10 mouse cellular contexts compared by ENCODE assay signal in the genomic region with DNA sequence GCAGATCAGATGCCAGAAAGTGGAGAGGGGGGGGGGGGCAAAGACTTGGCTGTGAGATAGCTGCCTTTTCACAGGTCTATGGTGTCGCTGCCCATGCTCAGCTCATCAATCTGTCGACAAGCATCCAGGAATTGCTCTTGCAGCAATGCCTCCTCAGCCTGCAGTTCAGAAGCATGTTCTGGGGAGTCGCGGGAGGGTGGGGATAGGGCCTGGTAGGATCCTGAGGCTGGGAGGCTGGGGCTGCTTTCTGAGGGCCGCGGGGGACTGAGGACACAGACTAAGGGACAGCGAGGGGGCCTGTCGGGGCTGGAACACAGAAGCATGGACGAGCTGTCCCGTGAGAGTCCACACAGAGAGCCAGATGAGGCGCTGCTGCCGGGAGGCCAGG. TPM values are rescaled to one million over a fixed set of nuclear protein-coding genes. Genes with fewer than 3 reads are reported as not detected.
DNase-seq lines count a peak whose midpoint lies in the region; ATAC-seq lines count a peak whose summit lies in the region.
"Had no signal": no experiment of that assay in that cellular context is flagged by ENCODE, and none has a peak within 500 bp of the region (broad histone marks: within the 10 kb centered on the region; RNA-seq: fewer than 3 reads in every experiment).

No protein-coding gene starts in this region.

- no peaks in the 10 kb centered on the region for H3K9me3 ChIP-seq in kidney, embryonic 15.5 days (replicated peaks)
- no peaks in the 10 kb centered on the region for H3K9me3 ChIP-seq in embryonic facial prominence, embryonic 11.5 days (replicated peaks; ENCODE audit: control insufficient read depth, low read length)
- H3K9me3 ChIP-seq in hindbrain, embryonic 13.5 days = no peaks in the 10 kb centered on the region
- no peaks in the 10 kb centered on the region for H3K9me3 ChIP-seq in midbrain, embryonic 11.5 days (ENCODE audit: control insufficient read depth, low read length)

- peak overlapping the region; percentile 55 for H3K4me3 ChIP-seq in kidney, embryonic 15.5 days (replicated peaks)
- peak overlapping the region; percentile 47 for H3K4me3 ChIP-seq in embryonic facial prominence, embryonic 11.5 days (ENCODE audit: low read depth, low read length)
- H3K4me3 ChIP-seq in hindbrain, embryonic 13.5 days = peak overlapping the region; percentile 54
- H3K4me3 ChIP-seq in midbrain, embryonic 11.5 days (ENCODE audit: low read depth, low read length) = peak overlapping the region; percentile 48

- no peaks in the 10 kb centered on the region for H3K36me3 ChIP-seq in kidney, embryonic 15.5 days
- no peaks in the 10 kb centered on the region for H3K36me3 ChIP-seq in embryonic facial prominence, embryonic 11.5 days (replicated peaks; ENCODE audit: control insufficient read depth, insufficient read depth, low read depth, low read length)
- H3K36me3 ChIP-seq in hindbrain, embryonic 13.5 days = no peaks in the 10 kb centered on the region
- H3K36me3 ChIP-seq in midbrain, embryonic 11.5 days (ENCODE audit: control insufficient read depth, insufficient read depth, low read length) = no peaks in the 10 kb centered on the region

- peaks cover 26% of the 10 kb centered on the region for H3K4me1 ChIP-seq in kidney, embryonic 15.5 days
- H3K4me1 ChIP-seq in embryonic facial prominence, embryonic 11.5 days (ENCODE audit: control insufficient read depth, insufficient read depth, low read length) = no peaks in the 10 kb centered on the region
- peaks cover 30% of the 10 kb centered on the region for H3K4me1 ChIP-seq in hindbrain, embryonic 13.5 days (replicated peaks)
- H3K4me1 ChIP-seq in midbrain, embryonic 11.5 days (ENCODE audit: control insufficient read depth, insufficient read depth, low read length) = peaks cover 20% of the 10 kb centered on the region

- H3K4me2 ChIP-seq in kidney, embryonic 15.5 days = peak overlapping the region; percentile 100
- H3K4me2 ChIP-seq in embryonic facial prominence, embryonic 11.5 days (ENCODE audit: low read depth, low read length) = peak overlapping the region; percentile 99
- H3K4me2 ChIP-seq in hindbrain, embryonic 13.5 days = peak overlapping the region; percentile 98
- H3K4me2 ChIP-seq in midbrain, embryonic 11.5 days = peak overlapping the region; percentile 97

- no peak overlapping the region for H3K27ac ChIP-seq in kidney, embryonic 15.5 days
- no peak overlapping the region for H3K27ac ChIP-seq in embryonic facial prominence, embryonic 11.5 days (replicated peaks; ENCODE audit: low read depth, low read length)
- no peak overlapping the region for H3K27ac ChIP-seq in hindbrain, embryonic 13.5 days
- no peak overlapping the region for H3K27ac ChIP-seq in midbrain, embryonic 11.5 days (ENCODE audit: low read depth, low read length)
- H3K27ac ChIP-seq: macrophage had no signal

- WGBS in kidney, embryonic 15.5 days = 8% methylated on average over 12 of the region's 12 CpGs
- WGBS in embryonic facial prominence, embryonic 11.5 days = 4% methylated on average over 12 of the region's 12 CpGs
- 3% methylated on average over 12 of the region's 12 CpGs for WGBS in hindbrain, embryonic 13.5 days
- WGBS in midbrain, embryonic 11.5 days = 4% methylated on average over 12 of the region's 12 CpGs

- H3K27me3 ChIP-seq in kidney, embryonic 15.5 days = peaks cover 82% of the 10 kb centered on the region
- H3K27me3 ChIP-seq in embryonic facial prominence, embryonic 11.5 days (ENCODE audit: control insufficient read depth, insufficient read depth, low read length) = peaks cover 40% of the 10 kb centered on the region
- H3K27me3 ChIP-seq in hindbrain, embryonic 13.5 days = peaks cover 76% of the 10 kb centered on the region
- H3K27me3 ChIP-seq in midbrain, embryonic 11.5 days (ENCODE audit: control insufficient read depth, insufficient read depth, low read length) = peaks cover 56% of the 10 kb centered on the region

- no peak overlapping the region for H3K9ac ChIP-seq in kidney, embryonic 15.5 days
- no peak overlapping the region; the same call in 1 of the 2 replicates for H3K9ac ChIP-seq in embryonic facial prominence, embryonic 11.5 days (replicated peaks; ENCODE audit: low read length)
- peak overlapping the region; percentile 78 for H3K9ac ChIP-seq in hindbrain, embryonic 13.5 days
- peak overlapping the region; percentile 72 for H3K9ac ChIP-seq in midbrain, embryonic 11.5 days (ENCODE audit: low read length)

- ATAC-seq in kidney, embryonic 15.5 days (replicated peaks; ENCODE audit: low FRiP score) = no peak
- ATAC-seq in embryonic facial prominence, embryonic 11.5 days (replicated peaks; ENCODE audit: insufficient number of reproducible peaks, low FRiP score, low TSS enrichment, low read depth) = no peak
- peak; percentile 1; the same call in 1 of the 2 replicates for ATAC-seq in hindbrain, embryonic 13.5 days (ENCODE audit: low FRiP score)
- ATAC-seq in midbrain, embryonic 11.5 days (ENCODE audit: low FRiP score) = no peak

- DNase-seq in kidney, postnatal 36 days = no peak
- DNase-seq in embryonic facial prominence, embryonic 11.5 days (ENCODE audit: low spot score) = no peak
- DNase-seq in midbrain, embryonic 11.5 days (ENCODE audit: low spot score, missing footprints) = peak; percentile 86
- no peak for DNase-seq in layer of hippocampus, adult 11-12 months (ENCODE audit: low spot score)
- no peak for DNase-seq in left cerebral cortex, adult 18-20 months (ENCODE audit: low spot score in 2 of 2)
- DNase-seq in natural killer cell, adult 2 months (ENCODE audit: low spot score in 2 of 2) = no peak

RNA-seq across cellular contexts. Expression of a gene that starts 4.9 kb away (rescaled TPM):
- polyA plus RNA-seq in kidney, embryonic 15.5 days (2015; fragmentation: Nextera tagmentation; extraction: Ambion mirVana) = 46.1 and 48.8 TPM in 2 replicates
- polyA plus RNA-seq in embryonic facial prominence, embryonic 11.5 days (2014; fragmentation: Nextera tagmentation; extraction: Ambion mirVana) = 60.7 and 64.8 TPM in 2 replicates
- 41.2 and 41.5 TPM in 2 replicates for polyA plus RNA-seq in hindbrain, embryonic 13.5 days (2015; fragmentation: Nextera tagmentation; extraction: Ambion mirVana)
- 60.5 and 64.4 TPM in 2 replicates for polyA plus RNA-seq in midbrain, embryonic 11.5 days (2014; fragmentation: Nextera tagmentation; extraction: Ambion mirVana)
- 10 to 100 TPM; 40.2 to 44.1 TPM for total RNA-seq in left cerebral cortex, adult 18-20 months (2021)

RNA-seq across cellular contexts. Expression of a gene that starts 9.7 kb away (rescaled TPM):
- 1.0 and 1.6 TPM in 2 replicates for polyA plus RNA-seq in kidney, embryonic 15.5 days (2015; fragmentation: Nextera tagmentation; extraction: Ambion mirVana)
- polyA plus RNA-seq in embryonic facial prominence, embryonic 11.5 days (2014; fragmentation: Nextera tagmentation; extraction: Ambion mirVana) = 1.3 and 1.5 TPM in 2 replicates
- 4.7 and 4.8 TPM in 2 replicates for polyA plus RNA-seq in hindbrain, embryonic 13.5 days (2015; fragmentation: Nextera tagmentation; extraction: Ambion mirVana)
- 0.53 and 0.58 TPM in 2 replicates for polyA plus RNA-seq in midbrain, embryonic 11.5 days (2014; fragmentation: Nextera tagmentation; extraction: Ambion mirVana)
- total RNA-seq in left cerebral cortex, adult 18-20 months (2021) = 1 to 10 TPM; 3.0 to 3.5 TPM
- total RNA-seq: MEL had no signal
- polyA plus RNA-seq: macrophage had no signal

RNA-seq across cellular contexts. Expression of a gene that starts 46.5 kb away (rescaled TPM):
- polyA plus RNA-seq in kidney, embryonic 15.5 days (2015; fragmentation: Nextera tagmentation; extraction: Ambion mirVana) = 39.7 and 44.9 TPM in 2 replicates
- 28.1 and 31.7 TPM in 2 replicates for polyA plus RNA-seq in embryonic facial prominence, embryonic 11.5 days (2014; fragmentation: Nextera tagmentation; extraction: Ambion mirVana)
- polyA plus RNA-seq in hindbrain, embryonic 13.5 days (2015; fragmentation: Nextera tagmentation; extraction: Ambion mirVana) = 58.1 and 65.5 TPM in 2 replicates
- polyA plus RNA-seq in midbrain, embryonic 11.5 days (2014; fragmentation: Nextera tagmentation; extraction: Ambion mirVana) = 36.9 and 42.0 TPM in 2 replicates
- total RNA-seq in left cerebral cortex, adult 18-20 months (2021) = 10 to 100 TPM; 56.7 to 58.6 TPM

Comparison
In these comparisons a context has a peak if more than half of its experiments do, and no peak if none do; other contexts are left out.
1. H3K9ac ChIP-seq: peak in hindbrain, embryonic 13.5 days (single experiment) and midbrain, embryonic 11.5 days (single experiment); none in kidney, embryonic 15.5 days (single experiment) and embryonic facial prominence, embryonic 11.5 days (single experiment).
2. Peak in every context shown above with its lines, with median percentiles within 50 percentile points of each other: H3K4me2 ChIP-seq and H3K4me3 ChIP-seq.